Mouse (Mus musculus) liver (tissue): Measurements from ENCODE around the gene Csde1.
A peak's percentile ranks its signal among the peaks of the same experiment; 100 is the strongest.

ENCODE experiments used
- DNase-seq: peaks from one replicate; pipeline ENCODE4 v3.0.0-alpha.2; 2020; ENCODE audit warnings: mixed read lengths

The Csde1 gene

GRCm38 (mm10) chr3:103020249-103020942 is at the start of gene Csde1:
Gene Csde1 (plus strand): TSS chr3:103020426.
- peak; percentile 97 for DNase-seq

DNA sequence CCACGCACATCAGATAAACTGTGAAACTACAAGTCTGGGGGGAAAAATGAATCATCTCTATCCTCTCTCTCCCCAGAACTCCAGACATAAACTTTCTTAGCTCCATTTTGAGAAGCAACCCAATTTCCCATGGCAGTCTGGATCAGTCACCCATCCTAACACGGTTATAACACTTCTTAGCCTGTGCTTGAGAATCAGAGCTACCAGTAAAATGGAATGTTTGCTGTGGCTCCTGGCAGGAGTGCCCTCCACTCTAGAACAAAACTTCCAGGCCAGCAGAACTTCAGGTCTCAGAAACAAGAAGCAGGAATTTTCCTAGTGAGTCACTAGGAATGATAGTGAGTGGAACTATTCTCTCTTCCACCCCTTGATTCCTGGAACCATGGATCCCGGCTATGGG is 49.7 kb upstream of the Csde1 start:
- DNase-seq: no peak

DNA sequence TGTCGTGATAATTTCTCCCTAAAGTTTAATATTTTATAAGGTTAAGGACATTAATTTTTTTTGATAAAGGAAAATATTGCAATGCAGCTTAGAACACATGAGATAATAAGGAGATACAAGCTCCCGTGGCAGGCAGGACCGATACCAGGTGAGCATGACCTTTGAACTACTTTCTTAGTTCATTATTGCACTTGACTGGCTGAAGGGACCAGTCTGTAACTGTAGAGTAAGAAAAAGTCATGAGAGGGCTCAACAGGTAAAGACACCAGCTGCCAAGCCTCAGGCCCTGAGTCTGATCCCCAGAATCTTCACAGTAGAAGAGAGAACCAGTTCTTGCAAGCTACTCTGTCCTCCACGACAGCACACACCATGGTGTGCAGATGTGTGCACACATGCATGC is 43.3 kb upstream of the Csde1 start:
- no peak for DNase-seq

- no peak for DNase-seq
Measured at GRCm38 (mm10) chr3:102979550-102980348, 40.5 kb upstream of the Csde1 start.

- no peak for DNase-seq
Measured at GRCm38 (mm10) chr3:102980349-102980736, 39.9 kb upstream of the Csde1 start.

GRCm38 (mm10) chr3:102991041-102991440 is 29.2 kb upstream of the Csde1 start:
- no peak for DNase-seq

- no peak for DNase-seq
Measured at GRCm38 (mm10) chr3:102992936-102993335, 27.3 kb upstream of the Csde1 start.

GRCm38 (mm10) chr3:102995233-102995604 is 25.0 kb upstream of the Csde1 start:
- no peak for DNase-seq

GRCm38 (mm10) chr3:102995605-102996321 is 24.5 kb upstream of the Csde1 start, which contains the start of gene Sike1:
Gene Sike1 (plus strand): TSS chr3:102995708.
- peak; percentile 92 for DNase-seq

- no peak for DNase-seq
Measured at GRCm38 (mm10) chr3:102997036-102997435, 23.2 kb upstream of the Csde1 start.

- no peak for DNase-seq
Measured at GRCm38 (mm10) chr3:102997591-102997990, 22.6 kb upstream of the Csde1 start.

GRCm38 (mm10) chr3:103001595-103001994 is 18.6 kb upstream of the Csde1 start:
- DNase-seq: no peak

DNA sequence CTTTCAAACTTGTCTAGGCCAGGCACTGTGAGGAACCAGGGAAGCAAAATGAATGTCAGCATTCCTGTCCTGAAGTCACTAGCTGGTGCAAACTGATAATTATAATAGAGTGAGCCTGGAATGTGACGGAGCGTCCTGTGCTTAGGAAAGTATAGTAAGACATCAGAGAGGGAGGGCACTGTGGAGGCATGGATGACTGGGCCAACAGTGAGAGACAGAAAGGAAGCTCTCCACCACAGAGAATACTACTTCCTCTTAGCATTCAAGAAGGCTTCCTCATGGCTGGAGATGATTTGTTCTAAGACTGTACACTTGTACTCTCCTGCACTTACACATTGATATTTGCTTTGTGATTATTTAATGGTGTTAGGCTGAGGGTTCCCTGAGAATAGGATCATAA is 2.9 kb upstream of the Csde1 start:
- DNase-seq: no peak

DNA sequence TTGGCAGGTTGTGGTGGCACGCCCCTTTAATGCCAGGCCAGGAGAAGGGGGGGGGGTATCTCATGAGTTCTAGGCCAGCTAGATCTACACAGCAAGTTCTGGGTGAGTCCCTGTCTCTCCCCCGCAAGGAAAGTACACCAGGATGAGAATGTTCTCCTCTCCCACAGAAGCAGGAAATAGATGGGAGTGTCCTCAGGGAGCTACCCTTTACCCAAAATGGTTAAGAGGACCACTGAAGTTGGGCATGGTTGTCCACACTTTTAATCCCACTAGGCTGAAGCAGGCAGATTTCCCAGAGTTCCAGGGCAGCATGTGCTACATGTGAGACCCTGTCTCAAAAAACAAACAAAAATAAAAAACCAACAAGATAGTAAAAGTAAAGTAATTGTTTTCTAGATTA is 764 bp upstream of the Csde1 start:
- no peak for DNase-seq

GRCm38 (mm10) chr3:103020943-103021638 is 865 bp downstream of the Csde1 start:
- peak; percentile 92 for DNase-seq

DNA sequence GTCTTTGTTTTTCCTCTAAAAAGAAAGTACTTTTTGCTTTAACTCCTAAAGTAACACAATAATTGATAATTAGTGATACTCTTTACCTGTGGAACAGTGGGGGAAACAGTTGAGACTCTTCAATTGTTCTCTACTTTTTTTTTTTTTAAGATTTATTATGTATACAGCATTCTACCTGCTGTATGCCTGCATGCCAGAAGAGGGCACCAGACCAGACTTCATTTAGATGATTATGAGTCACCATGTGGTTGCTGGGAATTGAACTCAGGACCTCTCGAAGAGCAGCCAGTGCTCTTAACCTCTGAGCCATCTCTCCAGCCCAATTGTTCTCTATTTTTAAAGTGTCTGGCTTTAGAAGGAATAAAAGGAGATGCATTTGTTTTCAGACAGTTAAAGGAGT is 5.9 kb downstream of the Csde1 start:
- DNase-seq: peak; percentile 25

DNA sequence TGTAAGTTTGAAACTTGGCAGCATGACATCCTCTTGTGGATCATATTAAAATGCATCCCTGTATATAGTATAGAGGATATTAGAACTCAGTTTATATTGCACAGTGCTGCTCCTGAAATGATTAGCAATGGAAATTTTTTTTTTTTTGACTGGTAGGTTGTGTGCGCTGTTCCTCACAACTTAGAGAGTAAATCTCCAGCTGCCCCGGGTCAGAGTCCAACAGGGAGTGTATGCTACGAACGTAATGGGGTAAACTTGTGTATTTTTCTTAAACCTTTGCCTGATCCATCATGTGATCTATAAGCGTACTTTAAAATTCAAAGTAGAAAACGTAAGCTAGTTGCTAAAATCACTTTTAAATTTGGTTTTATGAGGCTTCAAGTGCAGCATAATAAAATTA is 20.1 kb downstream of the Csde1 start:
- no peak for DNase-seq

GRCm38 (mm10) chr3:103040861-103041379 is 20.7 kb downstream of the Csde1 start:
- no peak for DNase-seq

DNA sequence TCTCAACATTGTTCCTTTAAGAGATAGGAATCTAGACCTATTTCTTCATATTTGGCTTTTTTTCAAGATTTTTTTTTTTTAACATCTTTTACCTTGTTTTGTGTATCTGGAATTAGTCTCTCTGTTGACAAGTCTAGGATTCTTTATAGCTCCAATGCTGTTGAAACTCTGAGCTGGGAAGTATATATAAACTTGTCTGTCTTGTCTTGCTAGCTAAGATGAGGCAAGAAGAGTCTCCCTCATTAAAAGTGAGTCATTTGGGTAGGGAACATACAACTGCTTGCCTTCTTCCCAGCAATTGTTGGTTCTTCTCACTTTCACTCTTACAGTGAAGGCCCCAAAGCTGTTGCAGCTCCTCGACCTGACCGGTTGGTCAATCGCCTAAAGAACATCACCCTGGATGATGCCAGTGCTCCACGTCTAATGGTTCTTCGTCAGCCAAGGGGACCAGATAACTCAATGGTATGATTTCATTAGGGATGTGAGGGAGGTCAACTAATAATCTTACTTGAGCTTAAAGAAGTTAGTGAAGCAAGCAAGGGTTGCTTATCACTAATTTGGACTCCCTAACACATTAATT is 35.9 kb downstream of the Csde1 start:
- DNase-seq: no peak

DNA sequence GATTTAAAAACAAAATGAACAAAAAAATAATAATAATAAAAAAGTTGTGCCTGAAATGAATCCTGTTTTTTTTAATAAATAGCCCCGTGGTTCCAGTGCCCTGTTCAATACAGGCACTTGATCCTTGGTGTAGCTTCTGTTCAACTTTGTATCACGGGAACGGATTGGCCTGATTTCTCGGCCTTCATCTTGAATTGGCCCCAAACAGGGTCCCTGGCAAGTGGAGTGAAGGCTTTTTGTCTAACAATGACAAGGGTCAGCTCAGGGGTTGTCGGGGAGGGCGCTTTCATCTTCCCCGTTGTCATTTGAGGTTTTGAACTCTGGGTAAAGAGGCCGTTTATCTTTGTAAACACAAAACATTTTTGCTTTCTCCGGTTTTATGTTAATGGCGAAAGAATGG is 37.5 kb downstream of the Csde1 start:
- DNase-seq: no peak

GRCm38 (mm10) chr3:103058207-103059157 is 38.3 kb downstream of the Csde1 start, which contains the start of gene Nras:
Gene Nras (plus strand): TSS chr3:103058285.
- DNase-seq: peak; percentile 94
